8 mouse cellular contexts compared by ENCODE assay signal in the genomic region with DNA sequence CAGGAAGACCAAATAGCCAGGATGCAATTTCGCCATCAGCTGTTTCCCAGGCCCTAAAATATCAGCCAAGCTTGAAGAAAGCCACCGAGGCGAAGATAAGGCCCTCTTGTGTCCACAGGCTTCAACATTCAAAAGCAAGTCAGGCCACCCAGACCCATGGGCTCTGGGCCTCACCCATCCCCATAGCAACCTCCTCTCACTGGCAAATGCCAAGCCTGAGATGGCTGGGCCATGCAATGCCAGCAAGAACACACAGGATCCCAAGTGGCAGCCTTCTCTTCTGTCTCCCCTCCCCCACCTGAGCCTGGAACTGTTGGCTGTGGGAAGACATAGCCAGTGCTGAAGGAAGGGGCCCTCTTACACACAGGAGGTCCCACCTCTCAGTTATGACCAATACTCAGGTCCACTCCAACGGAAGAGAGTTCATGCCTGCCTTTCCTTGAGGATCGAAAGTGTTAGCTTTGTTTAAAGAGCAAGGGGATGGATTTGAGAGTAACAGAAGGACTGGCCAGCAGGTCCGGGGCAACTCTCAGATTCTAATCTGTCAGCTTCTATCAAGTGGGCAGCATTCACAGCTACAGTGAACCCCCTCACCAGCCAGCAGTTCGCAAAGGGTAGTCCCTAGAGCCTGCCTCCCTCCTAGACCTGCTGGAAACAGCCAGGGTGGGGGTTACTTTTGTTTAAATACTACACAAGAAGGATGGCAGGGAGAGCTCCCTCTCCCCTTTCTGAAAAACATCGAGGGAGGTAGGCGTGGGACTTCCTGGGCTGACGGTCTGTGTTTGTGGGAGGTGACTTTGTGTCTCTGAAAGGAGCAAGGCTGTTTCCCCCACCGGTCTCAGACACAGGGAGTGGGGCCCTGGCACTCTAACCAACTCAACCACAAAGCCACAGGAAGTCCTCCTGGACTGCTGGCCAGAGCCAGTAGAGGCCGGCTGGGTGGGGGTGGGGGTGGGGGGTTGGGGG. TPM values are rescaled to one million over a fixed set of nuclear protein-coding genes. Genes with fewer than 3 reads are reported as not detected.
DNase-seq lines count a peak whose midpoint lies in the region; ATAC-seq lines count a peak whose summit lies in the region.

No protein-coding gene starts in this region.

- H3K9ac ChIP-seq in kidney, embryonic 15.5 days = no peak overlapping the region
- H3K9ac ChIP-seq in embryonic facial prominence, embryonic 15.5 days = no peak overlapping the region
- H3K9ac ChIP-seq in limb, embryonic 13.5 days = peak overlapping the region; percentile 43
- no peak overlapping the region for H3K9ac ChIP-seq in midbrain, embryonic 15.5 days

- peak overlapping the region; percentile 25 for H3K4me2 ChIP-seq in kidney, embryonic 15.5 days
- H3K4me2 ChIP-seq in embryonic facial prominence, embryonic 15.5 days (replicated peaks) = peak overlapping the region; percentile 21
- peak overlapping the region; percentile 38 for H3K4me2 ChIP-seq in limb, embryonic 13.5 days (replicated peaks)
- no peak overlapping the region for H3K4me2 ChIP-seq in midbrain, embryonic 15.5 days

- H3K9me3 ChIP-seq in kidney, embryonic 15.5 days (replicated peaks) = no peaks in the 10 kb centered on the region
- no peaks in the 10 kb centered on the region for H3K9me3 ChIP-seq in embryonic facial prominence, embryonic 15.5 days (replicated peaks)
- no peaks in the 10 kb centered on the region for H3K9me3 ChIP-seq in limb, embryonic 13.5 days
- H3K9me3 ChIP-seq in midbrain, embryonic 15.5 days = no peaks in the 10 kb centered on the region

- peaks cover 85% of the 10 kb centered on the region for H3K4me1 ChIP-seq in kidney, embryonic 15.5 days
- H3K4me1 ChIP-seq in embryonic facial prominence, embryonic 15.5 days = peaks cover 86% of the 10 kb centered on the region
- peaks cover 83% of the 10 kb centered on the region for H3K4me1 ChIP-seq in limb, embryonic 13.5 days
- H3K4me1 ChIP-seq in midbrain, embryonic 15.5 days = peaks cover 11% of the 10 kb centered on the region

- peak; percentile 59; the same call in 1 of the 2 replicates for ATAC-seq in kidney, embryonic 15.5 days (replicated peaks; ENCODE audit: low FRiP score)
- no peak; the same call in 1 of the 2 replicates for ATAC-seq in embryonic facial prominence, embryonic 15.5 days (ENCODE audit: insufficient number of reproducible peaks, low FRiP score, low TSS enrichment, low read depth)
- no peak for ATAC-seq in limb, embryonic 13.5 days (ENCODE audit: low FRiP score, low read depth)
- ATAC-seq in midbrain, embryonic 15.5 days (replicated peaks) = peak; percentile 83

- no peaks in the 10 kb centered on the region for H3K27me3 ChIP-seq in kidney, embryonic 15.5 days
- no peaks in the 10 kb centered on the region for H3K27me3 ChIP-seq in embryonic facial prominence, embryonic 15.5 days
- H3K27me3 ChIP-seq in limb, embryonic 13.5 days = no peaks in the 10 kb centered on the region
- H3K27me3 ChIP-seq in midbrain, embryonic 15.5 days (replicated peaks) = no peaks in the 10 kb centered on the region

- WGBS in kidney, embryonic 15.5 days = 25% methylated on average over 12 of the region's 12 CpGs
- 32% methylated on average over 12 of the region's 12 CpGs for WGBS in embryonic facial prominence, embryonic 15.5 days
- 35% methylated on average over 12 of the region's 12 CpGs for WGBS in limb, embryonic 13.5 days
- 25% methylated on average over 12 of the region's 12 CpGs for WGBS in midbrain, embryonic 15.5 days

- DNase-seq in kidney, postnatal 14 days = no peak
- DNase-seq in ES-CJ7 (ENCODE audit: low read depth, low spot score) = peak; percentile 80
- no peak for DNase-seq in gastrocnemius, postnatal 4 days (ENCODE audit: low spot score in 2 of 2)
- DNase-seq in cerebellum, adult 11 months = no peak

- H3K4me3 ChIP-seq in kidney, embryonic 15.5 days (replicated peaks) = no peak overlapping the region
- H3K4me3 ChIP-seq in embryonic facial prominence, embryonic 15.5 days (replicated peaks) = no peak overlapping the region
- no peak overlapping the region for H3K4me3 ChIP-seq in limb, embryonic 13.5 days
- no peak overlapping the region for H3K4me3 ChIP-seq in midbrain, embryonic 15.5 days

- H3K36me3 ChIP-seq in kidney, embryonic 15.5 days = no peaks in the 10 kb centered on the region
- no peaks in the 10 kb centered on the region for H3K36me3 ChIP-seq in embryonic facial prominence, embryonic 15.5 days
- no peaks in the 10 kb centered on the region; the same call in 1 of the 2 replicates for H3K36me3 ChIP-seq in limb, embryonic 13.5 days
- H3K36me3 ChIP-seq in midbrain, embryonic 15.5 days (replicated peaks) = no peaks in the 10 kb centered on the region

- peak overlapping the region; percentile 85 for H3K27ac ChIP-seq in kidney, embryonic 15.5 days
- H3K27ac ChIP-seq in embryonic facial prominence, embryonic 15.5 days (replicated peaks) = peak overlapping the region; percentile 81
- H3K27ac ChIP-seq in limb, embryonic 13.5 days = peak overlapping the region; percentile 67
- peak overlapping the region; percentile 22 for H3K27ac ChIP-seq in midbrain, embryonic 15.5 days

RNA-seq across cellular contexts. Expression of gene Cd9, which starts 13.9 kb away (rescaled TPM):
- 137 and 148 TPM in 2 replicates for polyA plus RNA-seq in kidney, embryonic 15.5 days (2015; fragmentation: Nextera tagmentation; extraction: Ambion mirVana)
- polyA plus RNA-seq in embryonic facial prominence, embryonic 15.5 days (2015; fragmentation: Nextera tagmentation; extraction: Ambion mirVana) = 366 and 382 TPM in 2 replicates
- 157 and 174 TPM in 2 replicates for polyA plus RNA-seq in limb, embryonic 13.5 days (2015; fragmentation: Nextera tagmentation; extraction: Ambion mirVana)
- polyA plus RNA-seq in midbrain, embryonic 15.5 days (2015; fragmentation: Nextera tagmentation; extraction: Ambion mirVana) = 58.9 and 66.9 TPM in 2 replicates
- total RNA-seq in gastrocnemius, postnatal 4 days (2021) = 100 to 1,000 TPM in 1 of 2 experiments, 10 to 100 TPM in 1; 99.0 to 103 TPM

Comparison
In these comparisons a context has a peak if more than half of its experiments do, and no peak if none do; other contexts are left out.
1. ATAC-seq: peak in kidney, embryonic 15.5 days (single experiment) and midbrain, embryonic 15.5 days (single experiment); none in embryonic facial prominence, embryonic 15.5 days (single experiment) and limb, embryonic 13.5 days (single experiment).
2. H3K27ac ChIP-seq: peak in every context shown above with its lines; median percentile 85 in kidney, embryonic 15.5 days; 81 in embryonic facial prominence, embryonic 15.5 days; 67 in limb, embryonic 13.5 days; 22 in midbrain, embryonic 15.5 days.